In genomic region chr11:23927643-23928042, GRCm38 (mm10) we compare ENCODE assay signal across 10 mouse cellular contexts. TPM values are rescaled to one million over a fixed set of nuclear protein-coding genes. Genes with fewer than 3 reads are reported as not detected.
DNase-seq lines count a peak whose midpoint lies in the region; ATAC-seq and TF ChIP-seq lines count a peak whose summit lies in the region.
"Had no signal": no experiment of that assay in that cellular context is flagged by ENCODE, and none has a peak within 500 bp of the region (broad histone marks: within the 10 kb centered on the region; RNA-seq: fewer than 3 reads in every experiment).

No protein-coding gene starts in this region.

- TF ChIP-seq CTCF in stomach, postnatal 0 days (IDR thresholded peaks at IDR 0.05; ENCODE audit: low read depth): no peak

- H3K9me3 ChIP-seq in midbrain, embryonic 15.5 days: no peaks in the 10 kb centered on the region
- no peaks in the 10 kb centered on the region for H3K9me3 ChIP-seq in midbrain, embryonic 13.5 days
- H3K9me3 ChIP-seq in intestine, embryonic 16.5 days (ENCODE audit: control insufficient read depth, low read length): no peaks in the 10 kb centered on the region
- no peaks in the 10 kb centered on the region for H3K9me3 ChIP-seq in stomach, postnatal 0 days (ENCODE audit: control insufficient read depth, low read length)

- DNase-seq in embryo, embryonic 11 days: peak; percentile 34
- no peak for DNase-seq in embryo, embryonic 10 days (ENCODE audit: low spot score)
- no peak for DNase-seq in stomach, postnatal 0 days (ENCODE audit: low spot score)
- DNase-seq in Muller cell, postnatal 12 days (ENCODE audit: inconsistent ontology term): no peak
- no peak for DNase-seq in lung, postnatal 10 days
- DNase-seq: cerebellum, adult 8-10 months; gastrocnemius, postnatal 36 days had no signal

- H3K4me2 ChIP-seq in midbrain, embryonic 15.5 days: peak overlapping the region; percentile 30
- H3K4me2 ChIP-seq in midbrain, embryonic 13.5 days (replicated peaks): no peak overlapping the region
- peak overlapping the region; percentile 23 for H3K4me2 ChIP-seq in intestine, embryonic 16.5 days (ENCODE audit: low read depth, low read length)
- H3K4me2 ChIP-seq in stomach, postnatal 0 days (replicated peaks; ENCODE audit: low read depth): peak overlapping the region; percentile 29

- H3K4me3 ChIP-seq in midbrain, embryonic 15.5 days: peak overlapping the region; percentile 11; the same call in 1 of the 2 replicates
- H3K4me3 ChIP-seq in midbrain, embryonic 13.5 days (replicated peaks): no peak overlapping the region
- H3K4me3 ChIP-seq in intestine, embryonic 16.5 days (ENCODE audit: low read length): peak overlapping the region; percentile 12; the same call in 1 of the 2 replicates
- H3K4me3 ChIP-seq in stomach, postnatal 0 days (ENCODE audit: low read depth, low read length): no peak overlapping the region

- no peak for TF ChIP-seq EP300 in stomach, postnatal 0 days (optimal IDR thresholded peaks at IDR 0.05)

- no peak for ATAC-seq in midbrain, embryonic 15.5 days (replicated peaks)
- no peak for ATAC-seq in midbrain, embryonic 13.5 days
- no peak for ATAC-seq in intestine, embryonic 16.5 days
- no peak for ATAC-seq in stomach, postnatal 0 days (ENCODE audit: low FRiP score, low TSS enrichment)

- 46% methylated on average over 8 of the region's 8 CpGs for WGBS in midbrain, embryonic 15.5 days
- WGBS in midbrain, embryonic 13.5 days: 45% methylated on average over 8 of the region's 8 CpGs
- WGBS in intestine, embryonic 16.5 days: 35% methylated on average over 8 of the region's 8 CpGs
- 30% methylated on average over 8 of the region's 8 CpGs for WGBS in stomach, postnatal 0 days

- no peaks in the 10 kb centered on the region for H3K27me3 ChIP-seq in midbrain, embryonic 15.5 days (replicated peaks)
- no peaks in the 10 kb centered on the region for H3K27me3 ChIP-seq in midbrain, embryonic 13.5 days
- H3K27me3 ChIP-seq in intestine, embryonic 16.5 days (replicated peaks; ENCODE audit: control insufficient read depth, insufficient read depth, low read length): no peaks in the 10 kb centered on the region
- no peaks in the 10 kb centered on the region for H3K27me3 ChIP-seq in stomach, postnatal 0 days (ENCODE audit: control insufficient read depth, insufficient read depth, low read length)

- H3K4me1 ChIP-seq in midbrain, embryonic 15.5 days: no peaks in the 10 kb centered on the region
- no peaks in the 10 kb centered on the region for H3K4me1 ChIP-seq in midbrain, embryonic 13.5 days (replicated peaks)
- no peaks in the 10 kb centered on the region for H3K4me1 ChIP-seq in intestine, embryonic 16.5 days (ENCODE audit: control insufficient read depth, insufficient read depth, low read length)
- no peaks in the 10 kb centered on the region for H3K4me1 ChIP-seq in stomach, postnatal 0 days (replicated peaks; ENCODE audit: control insufficient read depth, insufficient read depth)

- no peaks in the 10 kb centered on the region for H3K36me3 ChIP-seq in midbrain, embryonic 15.5 days (replicated peaks)
- H3K36me3 ChIP-seq in midbrain, embryonic 13.5 days: no peaks in the 10 kb centered on the region
- no peaks in the 10 kb centered on the region for H3K36me3 ChIP-seq in intestine, embryonic 16.5 days (ENCODE audit: control insufficient read depth, insufficient read depth, low read length)
- no peaks in the 10 kb centered on the region for H3K36me3 ChIP-seq in stomach, postnatal 0 days (ENCODE audit: control insufficient read depth, insufficient read depth, low read length)

- H3K9ac ChIP-seq in midbrain, embryonic 15.5 days: no peak overlapping the region
- no peak overlapping the region for H3K9ac ChIP-seq in midbrain, embryonic 13.5 days (replicated peaks)
- H3K9ac ChIP-seq in intestine, embryonic 16.5 days (ENCODE audit: low read depth, low read length): no peak overlapping the region
- no peak overlapping the region for H3K9ac ChIP-seq in stomach, postnatal 0 days (ENCODE audit: low read length)

- no peak overlapping the region for H3K27ac ChIP-seq in midbrain, embryonic 15.5 days
- H3K27ac ChIP-seq in midbrain, embryonic 13.5 days: no peak overlapping the region
- H3K27ac ChIP-seq in intestine, embryonic 16.5 days (ENCODE audit: low read length): no peak overlapping the region
- no peak overlapping the region for H3K27ac ChIP-seq in stomach, postnatal 0 days (replicated peaks)

RNA-seq across cellular contexts. Expression of gene Papolg, which starts 32.6 kb away (rescaled TPM):
- polyA plus RNA-seq in midbrain, embryonic 15.5 days (2015; fragmentation: Nextera tagmentation; extraction: Ambion mirVana): 19.1 and 21.9 TPM in 2 replicates
- 26.8 and 28.0 TPM in 2 replicates for polyA plus RNA-seq in midbrain, embryonic 13.5 days (2015; fragmentation: Nextera tagmentation; extraction: Ambion mirVana)
- 8.5 and 9.1 TPM in 2 replicates for polyA plus RNA-seq in intestine, embryonic 16.5 days (2015; fragmentation: Nextera tagmentation; extraction: Ambion mirVana)
- polyA plus RNA-seq in stomach, postnatal 0 days (2015; fragmentation: Nextera tagmentation; extraction: Ambion mirVana): 4.4 and 4.7 TPM in 2 replicates

Comparison
In these comparisons a context has a peak if more than half of its experiments do, and no peak if none do; other contexts are left out.
1. H3K4me3 ChIP-seq: peak in midbrain, embryonic 15.5 days (single experiment) and intestine, embryonic 16.5 days (single experiment); none in midbrain, embryonic 13.5 days (single experiment) and stomach, postnatal 0 days (single experiment).